Mouse (Mus musculus) monocyte, adult 2 months (primary cell): Measurements from ENCODE around the gene Ptprm.

ENCODE experiments used
- DNase-seq, 2 experiments: peaks; one replicate each; pipeline ENCODE4 v3.0.0; 2022; ENCODE audit warnings: low spot score in 2 of 2, low read depth in 1 of 2

The Ptprm gene

DNA sequence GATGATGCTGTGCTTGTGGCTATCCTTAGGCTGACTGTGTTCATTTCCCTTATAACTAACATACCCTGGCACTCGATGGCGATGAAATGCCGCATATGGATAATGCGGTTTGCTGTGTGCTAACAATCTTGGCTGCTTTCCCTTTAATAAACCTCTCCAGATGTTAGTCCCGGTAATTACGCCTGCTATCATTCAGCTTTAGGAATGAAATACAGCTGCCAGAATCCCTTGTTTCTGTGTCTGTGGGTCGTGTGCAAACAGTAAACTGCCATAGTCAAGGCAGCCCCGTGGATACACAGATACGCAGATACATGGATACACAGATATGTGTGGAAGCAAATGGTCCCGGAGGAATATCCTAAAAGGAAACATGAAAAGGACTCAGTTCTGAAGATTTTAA lies 116.8 kb downstream of the Ptprm start:
- DNase-seq, result no peak

DNA sequence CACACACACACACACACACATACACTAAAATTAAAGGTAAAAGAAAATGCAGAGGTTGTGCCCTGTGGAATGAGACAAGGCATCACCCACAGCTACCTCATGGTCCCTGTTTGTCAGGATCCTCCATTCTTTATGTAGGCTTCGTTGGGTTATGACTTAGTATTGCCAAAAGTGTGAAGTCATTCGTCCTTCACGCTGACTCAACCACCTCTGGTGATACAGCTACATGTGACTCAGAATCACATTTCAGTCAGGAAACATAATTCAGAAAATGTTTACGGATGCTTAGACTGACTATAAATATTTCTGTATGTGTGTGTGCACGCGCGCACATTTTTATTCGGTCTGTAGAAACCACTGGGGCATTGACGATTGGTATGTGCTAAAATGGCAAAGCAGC lies 121.2 kb downstream of the Ptprm start:
- DNase-seq, result no peak

DNA sequence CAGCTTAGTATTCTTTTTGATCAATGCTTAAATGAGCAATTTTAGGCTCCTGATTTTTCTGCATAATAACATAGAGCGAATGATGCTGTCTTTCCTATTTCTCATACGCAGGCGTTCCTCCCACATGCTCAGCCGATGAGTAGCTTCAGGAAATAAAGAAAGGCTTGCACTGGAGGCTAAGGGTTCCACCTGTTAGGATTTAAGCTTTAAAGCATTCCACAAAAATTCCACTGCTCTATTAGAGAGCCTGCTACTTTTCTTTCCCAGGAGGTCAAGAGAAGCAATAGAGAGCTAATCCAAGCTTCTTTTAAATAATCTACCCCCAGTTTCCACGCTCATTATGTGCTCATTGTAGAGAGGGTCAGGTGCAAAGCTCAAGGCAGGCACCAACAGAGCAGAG lies 127.3 kb downstream of the Ptprm start:
- no peak for DNase-seq

DNA sequence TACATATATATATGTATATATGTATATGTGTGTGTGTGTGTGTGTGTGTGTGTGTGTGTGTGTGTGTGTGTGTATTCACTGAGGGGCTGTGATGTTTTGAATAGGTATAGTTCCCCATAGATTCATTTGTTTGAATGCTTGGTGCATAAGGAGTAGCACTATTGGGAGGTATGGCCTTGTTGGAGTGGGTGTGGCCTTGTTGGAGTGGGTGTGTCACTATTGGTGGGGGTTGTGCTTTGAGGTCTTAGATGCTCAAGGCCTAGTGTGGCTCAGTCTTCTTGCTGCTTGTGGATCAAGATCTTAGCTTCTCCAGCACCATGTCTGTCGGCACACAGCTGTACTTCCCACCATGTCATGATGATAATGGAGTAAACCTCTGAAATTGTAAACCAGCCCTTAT lies 138.9 kb downstream of the Ptprm start:
- no peak for DNase-seq

- DNase-seq, result no peak
Observed at GRCm38 (mm10) chr17:67213711-67214110, 140.5 kb downstream of the Ptprm start.

- DNase-seq, result no peak
Observed at GRCm38 (mm10) chr17:67209676-67210344, 144.4 kb downstream of the Ptprm start.

GRCm38 (mm10) chr17:67208600-67208999 lies 145.7 kb downstream of the Ptprm start:
- no peak for DNase-seq

DNA sequence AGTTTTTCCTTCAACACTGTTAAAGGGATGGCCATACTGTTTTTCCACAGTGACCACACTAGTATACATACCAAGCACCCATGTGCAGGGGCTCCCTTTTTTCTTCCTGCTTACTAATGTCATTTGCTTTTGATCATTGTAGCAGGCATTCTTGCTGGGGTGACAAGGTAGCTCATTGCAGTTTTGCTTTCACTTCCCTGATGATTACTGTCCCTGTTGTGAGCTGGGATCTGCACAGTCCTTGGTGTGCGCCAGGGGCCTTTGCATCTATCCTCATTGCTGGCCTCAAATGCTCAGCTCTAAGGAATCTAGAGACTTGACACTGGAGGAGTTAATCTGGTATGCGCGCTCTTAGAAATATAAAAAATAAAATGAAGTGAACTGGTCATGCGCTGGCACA lies 147.3 kb downstream of the Ptprm start:
- no peak for DNase-seq

GRCm38 (mm10) chr17:67201151-67201550 lies 153.1 kb downstream of the Ptprm start:
- no peak for DNase-seq

- DNase-seq, result no peak
Observed at GRCm38 (mm10) chr17:67193728-67194127, 160.5 kb downstream of the Ptprm start.

DNA sequence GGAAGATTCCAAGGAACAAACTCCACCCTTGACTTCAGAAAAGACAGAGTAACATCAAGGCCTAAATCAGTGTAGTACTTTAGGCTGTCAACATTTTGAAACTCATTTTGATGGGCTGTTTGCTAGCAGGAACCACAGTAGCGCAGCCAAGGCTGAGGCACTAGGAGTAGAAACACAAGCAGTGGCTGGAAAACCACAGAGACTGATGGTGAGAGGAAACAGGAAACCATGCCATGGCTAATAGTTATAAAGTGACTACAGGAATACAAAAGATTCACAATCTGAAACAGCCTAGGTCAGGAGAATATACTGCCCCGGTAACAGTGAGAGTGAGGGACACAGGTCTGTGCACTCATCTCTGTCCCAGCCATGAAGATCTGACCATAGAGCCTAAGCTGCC lies 165.7 kb downstream of the Ptprm start:
- DNase-seq, result no peak

DNA sequence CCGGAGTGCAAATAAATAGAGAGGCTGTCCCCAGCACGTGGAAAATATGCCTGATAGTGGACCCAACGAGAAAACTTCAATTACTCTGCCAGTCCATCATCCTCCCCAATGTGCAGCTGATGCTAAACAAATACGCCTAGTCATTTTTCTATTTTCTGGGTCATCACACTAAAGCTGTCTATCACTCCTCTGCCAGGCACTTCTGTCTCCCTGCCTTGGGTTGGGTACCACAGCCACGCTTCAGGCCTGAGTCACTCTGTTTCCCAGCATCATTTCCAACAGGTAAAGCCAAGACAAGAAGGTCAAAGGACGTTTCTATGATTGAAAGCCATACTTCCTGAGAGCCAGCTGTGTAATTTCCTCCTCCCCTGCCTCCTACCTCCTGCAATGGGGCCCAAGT lies 167.4 kb downstream of the Ptprm start:
- DNase-seq, result no peak

DNA sequence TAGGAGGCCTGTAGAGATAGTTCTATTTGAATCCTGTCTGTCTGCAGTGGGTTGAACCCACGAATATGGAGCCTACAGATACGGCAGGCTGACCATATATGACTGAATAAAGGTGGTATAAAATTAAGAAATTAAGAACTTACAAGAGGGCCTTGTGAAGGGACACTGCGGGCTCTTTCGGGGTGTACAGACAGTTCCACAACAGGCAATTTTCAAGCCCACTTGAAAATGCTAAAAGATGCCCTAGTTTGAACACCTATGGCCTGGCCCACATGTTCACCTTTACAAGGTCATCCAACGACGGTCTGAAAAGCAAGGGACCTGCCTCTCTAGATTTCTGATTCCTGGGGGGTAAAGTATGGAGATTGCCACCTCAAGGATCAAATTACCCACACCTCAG lies 168.3 kb downstream of the Ptprm start:
- DNase-seq, result no peak

- no peak for DNase-seq
Observed at GRCm38 (mm10) chr17:67179446-67179845, 174.8 kb downstream of the Ptprm start.

GRCm38 (mm10) chr17:67178686-67179265 lies 175.5 kb downstream of the Ptprm start:
- no peak for DNase-seq

DNA sequence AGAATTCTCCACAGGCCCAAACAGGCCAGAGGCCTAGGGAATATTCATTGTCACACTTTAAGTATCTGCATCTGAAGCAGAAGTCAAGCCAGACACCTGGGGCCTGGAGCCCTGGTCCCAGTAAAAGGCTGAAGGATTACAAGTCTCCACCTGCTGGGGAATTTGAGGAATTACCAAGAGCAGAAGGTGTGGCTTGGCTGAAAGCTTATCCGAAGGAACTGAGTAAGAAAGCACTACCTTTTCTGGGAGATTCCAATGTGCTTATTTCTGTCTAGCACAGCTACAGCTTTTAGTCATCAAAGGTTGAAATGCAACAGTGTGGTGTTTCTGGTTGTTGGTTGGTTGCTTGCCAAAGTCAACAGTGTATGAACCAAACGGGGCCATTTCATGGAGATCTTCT lies 178.4 kb downstream of the Ptprm start:
- DNase-seq, result no peak

DNA sequence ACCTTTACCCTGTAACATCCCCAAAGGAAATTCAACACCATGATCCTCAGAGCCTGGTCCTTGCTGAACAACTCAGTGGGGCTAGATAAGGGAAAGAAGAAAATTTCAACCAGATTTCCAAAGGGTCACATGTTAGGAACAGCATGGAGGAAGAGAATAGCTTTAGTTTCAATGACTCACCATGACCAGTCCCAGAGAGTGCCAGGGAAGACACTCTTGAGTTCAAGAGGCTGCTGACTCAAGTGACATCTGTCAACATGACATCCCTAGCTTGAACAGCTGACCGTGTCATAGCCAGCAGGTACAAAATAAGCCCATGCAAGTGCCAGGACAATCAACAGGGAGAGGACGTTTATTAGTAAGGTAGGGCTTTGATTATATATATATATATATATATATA lies 182.9 kb downstream of the Ptprm start:
- no peak for DNase-seq

GRCm38 (mm10) chr17:67170696-67171095 lies 183.6 kb downstream of the Ptprm start:
- no peak for DNase-seq

- DNase-seq, result no peak
Observed at GRCm38 (mm10) chr17:67165876-67166275, 188.4 kb downstream of the Ptprm start.

DNA sequence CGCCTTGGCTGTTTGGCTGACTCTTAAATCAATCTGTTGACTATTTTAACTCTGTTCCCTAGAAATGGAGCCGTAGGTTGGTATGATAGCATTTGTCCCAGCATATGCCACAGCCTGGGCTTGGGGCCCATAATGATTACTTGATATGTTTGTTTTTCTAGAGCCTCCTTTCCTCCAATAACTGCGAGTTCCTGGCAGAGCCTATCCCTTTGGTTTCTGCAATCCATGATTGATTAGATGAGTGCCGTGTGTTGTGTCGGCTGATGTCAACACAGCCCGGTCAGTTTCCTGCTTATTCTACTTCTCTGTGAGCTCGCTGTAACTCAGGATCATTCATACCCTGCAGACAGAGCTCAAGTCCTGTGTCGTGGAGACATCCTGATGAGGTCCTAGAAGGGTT lies 194.6 kb downstream of the Ptprm start:
- DNase-seq, result no peak

DNA sequence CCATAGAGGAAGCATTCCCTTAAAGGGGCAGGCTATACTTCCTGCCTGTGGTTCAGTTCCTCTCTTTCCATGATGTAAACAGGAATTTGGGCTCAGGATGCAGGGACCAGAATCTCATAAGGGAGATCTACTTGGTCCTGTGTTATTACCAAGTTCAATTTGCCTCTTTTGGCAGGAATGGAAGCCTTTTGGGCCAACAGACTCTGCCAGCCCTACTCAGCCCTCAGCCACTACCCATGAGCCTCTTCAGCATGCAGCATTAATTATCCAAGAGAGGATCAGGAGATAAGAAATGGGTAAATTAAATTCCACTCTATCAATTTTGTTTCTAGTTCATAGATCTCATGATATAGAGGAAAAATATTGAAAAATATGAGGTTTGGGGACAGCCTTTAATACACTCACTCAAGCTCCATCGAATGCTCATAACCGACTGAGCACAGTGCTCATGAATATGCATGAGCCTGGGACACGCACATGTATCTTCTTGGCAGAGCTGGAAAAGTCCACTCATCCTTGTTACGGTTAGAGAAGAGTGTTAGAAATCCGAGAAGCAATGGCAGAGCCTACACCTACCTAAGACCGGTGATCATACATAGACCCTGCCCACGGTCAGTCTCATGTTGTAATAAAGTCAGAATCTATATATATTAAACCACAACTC lies 197.0 kb downstream of the Ptprm start:
- DNase-seq, result no peak

DNA sequence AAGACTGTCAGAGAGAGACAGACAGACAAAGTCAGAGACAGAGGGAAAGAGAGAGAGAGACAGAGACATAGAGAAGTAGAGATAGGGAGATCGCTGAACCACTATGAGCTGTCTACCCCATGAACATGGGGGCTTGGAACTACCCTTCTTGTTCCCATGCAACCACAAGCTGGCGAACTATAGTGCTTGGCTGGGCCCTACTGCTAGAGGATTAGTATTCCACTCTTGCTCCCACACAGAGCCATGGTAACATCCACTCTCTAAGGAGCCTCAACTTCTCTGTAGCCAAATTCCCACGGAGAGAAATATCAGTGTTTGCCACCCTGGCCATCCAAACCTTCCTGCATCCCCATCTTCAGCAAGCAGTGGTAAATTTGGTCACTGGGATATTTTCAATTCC lies 202.0 kb downstream of the Ptprm start:
- DNase-seq, result no peak

DNA sequence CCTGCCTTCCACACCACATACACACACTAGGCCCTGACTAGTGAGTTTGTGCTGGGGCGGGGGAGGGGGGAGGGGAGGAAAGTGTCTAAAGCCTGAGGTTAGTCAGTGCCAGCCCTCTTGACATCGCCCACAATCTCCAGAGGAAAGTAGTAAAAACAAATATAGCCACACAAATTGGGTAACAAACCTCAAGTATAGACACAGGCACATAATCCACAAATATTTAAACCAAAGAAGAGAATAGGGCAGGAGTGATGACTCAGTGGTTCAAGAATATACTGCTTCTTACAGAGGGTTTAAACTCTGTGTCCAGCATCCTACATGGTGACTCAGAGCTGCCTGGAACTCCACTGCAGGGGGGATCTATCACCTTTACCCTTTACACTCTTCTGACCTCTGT lies 203.8 kb downstream of the Ptprm start:
- no peak for DNase-seq
